Comparison of ENCODE assay signal across 23 mouse cellular contexts in genomic region chr7:80283226-80283918, GRCm38 (mm10). TPM values are rescaled to one million over a fixed set of nuclear protein-coding genes. Genes with fewer than 3 reads are reported as not detected.
DNase-seq lines count a peak whose midpoint lies in the region; ATAC-seq lines count a peak whose summit lies in the region.
"Had no signal": no experiment of that assay in that cellular context is flagged by ENCODE, and none has a peak within 500 bp of the region (broad histone marks: within the 10 kb centered on the region; RNA-seq: fewer than 3 reads in every experiment).

No protein-coding gene starts in this region.

- no peak for DNase-seq in heart, postnatal 36 days
- no peak for DNase-seq in liver, embryonic 13.5 days
- no peak for DNase-seq in liver
- DNase-seq in yolk sac, embryonic 10.5 days (ENCODE audit: low spot score): peak; percentile 79
- DNase-seq in lung, postnatal 14 days: no peak
- no peak for DNase-seq in kidney, adult 8-10 months
- DNase-seq: adrenal gland, postnatal 14 days; cerebellum, adult 18-20 months; cerebellum, postnatal 10 days; embryo, embryonic 11 days; forebrain, postnatal 0 days; gastrocnemius, postnatal 14 days; heart, adult 2 months had no signal

- H3K4me1 ChIP-seq in heart, embryonic 14.5 days (ENCODE audit: control insufficient read depth in 2 of 2, insufficient read depth in 2 of 2, low read length in 2 of 2): no peaks in the 10 kb centered on the region
- H3K4me1 ChIP-seq in liver, embryonic 13.5 days (replicated peaks): peaks cover 18% of the 10 kb centered on the region
- H3K4me1 ChIP-seq in liver, embryonic 15.5 days (replicated peaks): peaks cover 26% of the 10 kb centered on the region
- H3K4me1 ChIP-seq: embryonic facial prominence, embryonic 15.5 days; heart, embryonic 15.5 days; hindbrain, embryonic 15.5 days had no signal

- no peaks in the 10 kb centered on the region for H3K27me3 ChIP-seq in heart, embryonic 14.5 days (ENCODE audit: control insufficient read depth, insufficient read depth, low read length)
- H3K27me3 ChIP-seq in liver, embryonic 13.5 days: no peaks in the 10 kb centered on the region
- no peaks in the 10 kb centered on the region for H3K27me3 ChIP-seq in liver, embryonic 15.5 days
- H3K27me3 ChIP-seq: CH12.LX; embryonic facial prominence, embryonic 15.5 days; heart, embryonic 15.5 days; hindbrain, embryonic 15.5 days; Patski had no signal

- H3K4me3 ChIP-seq in heart, embryonic 14.5 days (ENCODE audit: control insufficient read depth in 1 of 2, insufficient read depth in 1 of 2, low read depth in 1 of 2, low read length in 2 of 2): no peak overlapping the region
- H3K4me3 ChIP-seq in liver, embryonic 13.5 days (replicated peaks): no peak overlapping the region
- no peak overlapping the region for H3K4me3 ChIP-seq in liver, embryonic 15.5 days (replicated peaks)
- H3K4me3 ChIP-seq: embryonic facial prominence, embryonic 15.5 days; erythroblast, embryonic 14.5 days; heart, adult 2 months; heart, embryonic 15.5 days; hindbrain, embryonic 15.5 days had no signal

- intact Hi-C loops in heart, postnatal 36 days (cut with DNase I): no loop called here

- H3K4me2 ChIP-seq in heart, embryonic 14.5 days (ENCODE audit: low read length): no peak overlapping the region
- H3K4me2 ChIP-seq in liver, embryonic 13.5 days: no peak overlapping the region
- peak overlapping the region; percentile 6; the same call in 1 of the 2 replicates for H3K4me2 ChIP-seq in liver, embryonic 15.5 days
- H3K4me2 ChIP-seq: embryonic facial prominence, embryonic 15.5 days; heart, embryonic 15.5 days; hindbrain, embryonic 15.5 days had no signal

- H3K9ac ChIP-seq in heart, embryonic 14.5 days (ENCODE audit: low read length): no peak overlapping the region
- no peak overlapping the region for H3K9ac ChIP-seq in liver, embryonic 13.5 days
- H3K9ac ChIP-seq in liver, embryonic 15.5 days: no peak overlapping the region
- H3K9ac ChIP-seq: embryonic facial prominence, embryonic 15.5 days; forebrain, postnatal 0 days; heart, embryonic 15.5 days; hindbrain, embryonic 15.5 days had no signal

- H3K27ac ChIP-seq in heart, embryonic 14.5 days (replicated peaks in 1 of 2; ENCODE audit: control insufficient read depth in 1 of 2, insufficient read depth in 1 of 2, low read depth in 2 of 2, low read length in 2 of 2): peak overlapping the region; percentile 11 to 37; a peak in 1 of 4 replicates
- H3K27ac ChIP-seq in liver, embryonic 13.5 days: 0 out of 2 replicates have a peak overlapping the region, but pooled peaks have one; percentile 0
- H3K27ac ChIP-seq in liver, embryonic 15.5 days (replicated peaks): peak overlapping the region; percentile 51; the same call in 1 of the 2 replicates
- H3K27ac ChIP-seq: embryonic facial prominence, embryonic 15.5 days; heart, adult 2 months; heart, embryonic 15.5 days; hindbrain, embryonic 15.5 days had no signal

- peaks cover 90% of the 10 kb centered on the region for H3K36me3 ChIP-seq in heart, embryonic 14.5 days (ENCODE audit: control insufficient read depth, insufficient read depth, low read length)
- peaks cover 79% of the 10 kb centered on the region for H3K36me3 ChIP-seq in liver, embryonic 13.5 days
- H3K36me3 ChIP-seq in liver, embryonic 15.5 days (replicated peaks): peaks cover 71% of the 10 kb centered on the region

- no peaks in the 10 kb centered on the region for H3K9me3 ChIP-seq in heart, embryonic 14.5 days (ENCODE audit: control insufficient read depth, low read length)
- no peaks in the 10 kb centered on the region for H3K9me3 ChIP-seq in liver, embryonic 13.5 days (replicated peaks)
- no peaks in the 10 kb centered on the region for H3K9me3 ChIP-seq in liver, embryonic 15.5 days (replicated peaks)
- H3K9me3 ChIP-seq: embryonic facial prominence, embryonic 15.5 days; heart, embryonic 15.5 days; hindbrain, embryonic 15.5 days had no signal

- no peak for ATAC-seq in heart, embryonic 14.5 days (ENCODE audit: insufficient number of reproducible peaks, insufficient read depth, low FRiP score, low read depth)
- 0 out of 2 replicates have a peak, but pooled peaks have one; percentile 43 for ATAC-seq in liver, embryonic 13.5 days (ENCODE audit: low read depth)
- peak; percentile 33 for ATAC-seq in liver, embryonic 15.5 days (ENCODE audit: insufficient read depth)
- ATAC-seq: activated CD4-positive, CD25-positive, alpha-beta regulatory T cell, adult 4 months; forebrain, postnatal 0 days; Patski had no signal

- 49% methylated on average over 3 of the region's 3 CpGs for WGBS in heart, embryonic 14.5 days
- 48% methylated on average over 3 of the region's 3 CpGs for WGBS in liver, embryonic 13.5 days (ENCODE audit: insufficient replicate concordance)
- 71% methylated on average over 3 of the region's 3 CpGs for WGBS in liver, embryonic 15.5 days (ENCODE audit: insufficient replicate concordance)

RNA-seq across cellular contexts. Expression of gene Prc1, which starts 10.9 kb away (rescaled TPM):
- 148 and 149 TPM in 2 replicates for polyA plus RNA-seq in heart, embryonic 14.5 days (2014; fragmentation: Nextera tagmentation; extraction: Ambion mirVana)
- 1 to 10 TPM; 2.2 to 2.5 TPM for total RNA-seq in heart, postnatal 36 days (2021)
- 114 and 130 TPM in 2 replicates for polyA plus RNA-seq in liver, embryonic 13.5 days (2015; fragmentation: Nextera tagmentation; extraction: Ambion mirVana)
- polyA plus RNA-seq in liver, embryonic 15.5 days (2015; fragmentation: Nextera tagmentation; extraction: Ambion mirVana): 126 and 128 TPM in 2 replicates

RNA-seq across cellular contexts. Expression of gene Vps33b, which starts 13.9 kb away (rescaled TPM):
- 11.4 and 12.0 TPM in 2 replicates for polyA plus RNA-seq in heart, embryonic 14.5 days (2014; fragmentation: Nextera tagmentation; extraction: Ambion mirVana)
- 1 to 10 TPM; 6.2 to 7.2 TPM for total RNA-seq in heart, postnatal 36 days (2021)
- 4.4 and 7.9 TPM in 2 replicates for polyA plus RNA-seq in liver, embryonic 13.5 days (2015; fragmentation: Nextera tagmentation; extraction: Ambion mirVana)
- 4.4 and 5.6 TPM in 2 replicates for polyA plus RNA-seq in liver, embryonic 15.5 days (2015; fragmentation: Nextera tagmentation; extraction: Ambion mirVana)

RNA-seq across cellular contexts. Expression of gene Ngrn, which starts 22.4 kb away (rescaled TPM):
- 41.8 and 42.8 TPM in 2 replicates for polyA plus RNA-seq in heart, embryonic 14.5 days (2014; fragmentation: Nextera tagmentation; extraction: Ambion mirVana)
- 10 to 100 TPM; 26.7 to 29.0 TPM for total RNA-seq in heart, postnatal 36 days (2021)
- polyA plus RNA-seq in liver, embryonic 13.5 days (2015; fragmentation: Nextera tagmentation; extraction: Ambion mirVana): 33.5 and 37.2 TPM in 2 replicates
- polyA plus RNA-seq in liver, embryonic 15.5 days (2015; fragmentation: Nextera tagmentation; extraction: Ambion mirVana): 25.4 and 28.3 TPM in 2 replicates

RNA-seq across cellular contexts. Expression of gene Ttll13, which starts 37.2 kb away (rescaled TPM):
- polyA plus RNA-seq in heart, embryonic 14.5 days (2014; fragmentation: Nextera tagmentation; extraction: Ambion mirVana): 0.62 and 1.6 TPM in 2 replicates
- under 1 TPM; 0.14 to 0.53 TPM for total RNA-seq in heart, postnatal 36 days (2021)
- polyA plus RNA-seq in liver, embryonic 13.5 days (2015; fragmentation: Nextera tagmentation; extraction: Ambion mirVana): 0.23 and 0.72 TPM in 2 replicates
- 0.16 and 0.20 TPM in 2 replicates for polyA plus RNA-seq in liver, embryonic 15.5 days (2015; fragmentation: Nextera tagmentation; extraction: Ambion mirVana)
- total RNA-seq: common myeloid progenitor, adult 5-6 weeks had no signal

RNA-seq across cellular contexts. Expression of gene Rccd1, which starts 40.9 kb away (rescaled TPM):
- polyA plus RNA-seq in heart, embryonic 14.5 days (2014; fragmentation: Nextera tagmentation; extraction: Ambion mirVana): 7.6 and 7.8 TPM in 2 replicates
- total RNA-seq in heart, postnatal 36 days (2021): 1 to 10 TPM; 3.8 to 7.0 TPM
- 3.3 and 3.4 TPM in 2 replicates for polyA plus RNA-seq in liver, embryonic 13.5 days (2015; fragmentation: Nextera tagmentation; extraction: Ambion mirVana)
- 2.8 and 3.1 TPM in 2 replicates for polyA plus RNA-seq in liver, embryonic 15.5 days (2015; fragmentation: Nextera tagmentation; extraction: Ambion mirVana)

Comparison
In these comparisons a context has a peak if more than half of its experiments do, and no peak if none do; other contexts are left out.
1. H3K27ac ChIP-seq: peak in every context shown above with its lines; median percentile 51 in liver, embryonic 15.5 days; 24 in heart, embryonic 14.5 days; 0 in liver, embryonic 13.5 days.